Mouse (Mus musculus): Measurements from ENCODE around the gene Khdc4.
A peak's percentile ranks its signal among the peaks of the same experiment; 100 is the strongest.

Khdc4 gene

GRCm38 (mm10) chr3:88684980-88685941, at the start of gene Khdc4:
Gene Khdc4 (plus strand): TSS chr3:88685803.
- DNase-seq (ENCODE audit: low spot score) = peak; percentile 86

GRCm38 (mm10) chr3:88636555-88636986, 49.0 kb upstream of the Khdc4 start:
- DNase-seq (ENCODE audit: low spot score) = no peak

GRCm38 (mm10) chr3:88637134-88637533, 48.5 kb upstream of the Khdc4 start:
- DNase-seq (ENCODE audit: low spot score) = no peak

GRCm38 (mm10) chr3:88639239-88639638, 46.4 kb upstream of the Khdc4 start:
- DNase-seq (ENCODE audit: low spot score) = no peak

- DNase-seq (ENCODE audit: low spot score) = peak; percentile 43
Observed at GRCm38 (mm10) chr3:88640676-88641075, 44.9 kb upstream of the Khdc4 start.

- no peak for DNase-seq (ENCODE audit: low spot score)
Observed at GRCm38 (mm10) chr3:88643078-88643477, 42.5 kb upstream of the Khdc4 start.

- DNase-seq (ENCODE audit: low spot score) = no peak
Observed at GRCm38 (mm10) chr3:88645937-88646336, 39.7 kb upstream of the Khdc4 start.

GRCm38 (mm10) chr3:88646426-88646995, 39.1 kb upstream of the Khdc4 start:
- no peak for DNase-seq (ENCODE audit: low spot score)

- DNase-seq (ENCODE audit: low spot score) = no peak
Observed at GRCm38 (mm10) chr3:88647076-88647475, 38.5 kb upstream of the Khdc4 start.

GRCm38 (mm10) chr3:88647779-88648413, 37.7 kb upstream of the Khdc4 start:
- DNase-seq (ENCODE audit: low spot score) = no peak

- no peak for DNase-seq (ENCODE audit: low spot score)
Observed at GRCm38 (mm10) chr3:88648452-88649168, 37.0 kb upstream of the Khdc4 start.

GRCm38 (mm10) chr3:88649186-88649585, 36.4 kb upstream of the Khdc4 start:
- DNase-seq (ENCODE audit: low spot score) = no peak

GRCm38 (mm10) chr3:88649967-88650366, 35.6 kb upstream of the Khdc4 start:
- no peak for DNase-seq (ENCODE audit: low spot score)

GRCm38 (mm10) chr3:88650713-88651504, 34.7 kb upstream of the Khdc4 start:
- DNase-seq (ENCODE audit: low spot score) = no peak

- DNase-seq (ENCODE audit: low spot score) = no peak
Observed at GRCm38 (mm10) chr3:88651669-88652618, 33.7 kb upstream of the Khdc4 start.

- DNase-seq (ENCODE audit: low spot score) = no peak
Observed at GRCm38 (mm10) chr3:88652846-88653515, 32.6 kb upstream of the Khdc4 start, which contains the start of gene Rxfp4. Gene Rxfp4 (minus strand): TSS chr3:88653142.

GRCm38 (mm10) chr3:88653516-88654370, 31.9 kb upstream of the Khdc4 start:
- no peak for DNase-seq (ENCODE audit: low spot score)

- DNase-seq (ENCODE audit: low spot score) = no peak
Observed at GRCm38 (mm10) chr3:88654621-88655020, 31.0 kb upstream of the Khdc4 start.

Data from urinary bladder, postnatal 25 days (tissue).